Mouse (Mus musculus) brain, adult 2 months (tissue): Measurements from ENCODE around the gene Vil1.

Experiments
- DNase-seq: peaks from one replicate; pipeline ENCODE4 v3.0.0; 2011; ENCODE audit warnings: low read depth, low spot score

Vil1 gene

GRCm38 (mm10) chr1:74408589-74409504, at the start of gene Vil1:
Gene Vil1 (plus strand): TSS chr1:74409376.
- no peak for DNase-seq

- DNase-seq = no peak
Measured at GRCm38 (mm10) chr1:74359952-74360517, 49.1 kb upstream of the Vil1 start.

- peak; percentile 97 for DNase-seq
Measured at GRCm38 (mm10) chr1:74361812-74362211, 47.4 kb upstream of the Vil1 start, which contains the start of gene Catip. Gene Catip (plus strand): TSS chr1:74362108.

DNA sequence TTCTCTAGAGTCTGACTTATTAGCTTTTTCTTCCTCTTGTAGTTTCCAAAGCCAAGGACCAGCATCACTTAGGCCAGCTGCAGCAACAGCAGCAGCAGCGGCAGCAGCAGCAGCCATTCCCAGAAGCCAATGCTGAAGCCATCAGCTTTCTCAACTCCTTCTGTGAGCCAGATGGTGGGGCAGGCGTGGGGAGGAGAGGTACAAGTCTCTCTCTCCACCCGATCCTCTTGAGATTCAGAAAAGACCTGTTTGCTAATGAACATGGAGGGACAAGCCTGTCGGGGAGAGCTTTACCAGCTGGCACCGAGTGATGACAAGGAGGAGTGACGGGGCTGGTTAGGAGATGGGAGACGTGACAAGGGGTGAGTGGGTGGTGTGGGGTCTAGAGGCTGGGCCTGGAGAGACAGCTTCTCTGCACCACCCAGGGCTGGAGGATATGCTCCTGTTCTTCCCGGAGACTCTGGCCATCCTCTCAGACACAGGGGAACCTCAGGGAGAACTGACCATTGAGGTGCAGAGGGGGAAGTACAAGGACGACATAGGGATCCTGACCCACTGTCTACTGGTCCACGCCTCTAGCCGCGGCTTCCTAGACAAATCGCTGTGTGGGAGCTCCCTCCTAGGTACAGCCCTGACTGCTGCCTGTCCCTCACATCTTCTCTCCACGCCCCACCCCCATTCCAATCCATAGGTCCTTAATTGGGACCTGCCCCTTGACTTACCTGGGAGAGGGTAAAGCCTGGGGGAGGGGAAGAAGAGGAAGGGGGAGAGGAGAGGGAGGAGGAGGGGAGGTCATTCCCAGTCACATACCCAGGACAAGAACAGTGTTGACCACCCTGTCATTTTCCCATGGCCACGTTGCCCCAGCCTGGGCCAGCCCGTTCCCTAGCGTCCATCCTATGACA, 46.6 kb upstream of the Vil1 start:
- peak; percentile 59 for DNase-seq

DNA sequence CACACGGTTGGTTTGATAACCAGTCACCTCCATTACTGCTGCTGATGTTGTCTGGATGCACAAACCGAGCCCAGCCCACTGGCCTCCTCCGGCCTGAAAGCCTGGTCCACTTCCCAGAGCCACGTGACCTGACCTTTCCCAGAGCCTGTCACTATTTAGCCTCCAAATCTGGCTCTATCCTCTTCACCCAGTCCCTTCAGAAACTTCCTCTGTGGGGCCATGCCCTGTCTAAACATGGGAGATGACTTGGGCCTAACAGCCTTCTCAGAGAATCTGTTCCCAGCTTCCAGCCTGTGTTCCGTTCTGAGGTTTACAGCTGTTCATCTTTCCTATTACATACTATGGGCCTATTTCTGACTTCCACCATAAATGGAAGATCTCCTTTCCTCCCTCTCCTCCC, 45.7 kb upstream of the Vil1 start:
- DNase-seq = peak; percentile 29

DNA sequence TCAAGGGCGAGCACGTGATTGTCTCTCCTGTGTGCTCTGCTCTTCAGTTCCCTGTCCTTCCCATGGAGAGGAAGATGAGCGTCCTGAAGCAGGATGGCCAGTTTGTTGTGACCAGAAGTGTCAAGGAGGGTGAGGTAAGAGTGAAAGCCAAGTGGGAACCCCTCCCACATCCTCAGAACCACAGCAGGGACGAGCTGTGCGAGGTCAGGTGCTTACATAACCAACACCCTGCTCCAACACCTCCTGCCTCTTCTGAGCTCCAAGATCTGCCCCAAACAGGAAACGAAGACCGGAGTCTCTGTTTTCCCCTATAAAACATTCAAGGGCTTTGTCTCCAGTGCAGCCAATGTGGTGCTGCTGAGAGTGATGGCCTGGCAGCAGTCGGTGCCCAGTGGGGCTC, 44.9 kb upstream of the Vil1 start:
- no peak for DNase-seq

GRCm38 (mm10) chr1:74367886-74368645, 41.1 kb upstream of the Vil1 start:
- peak; percentile 76 for DNase-seq

- DNase-seq = no peak
Measured at GRCm38 (mm10) chr1:74370040-74370439, 39.1 kb upstream of the Vil1 start.

DNA sequence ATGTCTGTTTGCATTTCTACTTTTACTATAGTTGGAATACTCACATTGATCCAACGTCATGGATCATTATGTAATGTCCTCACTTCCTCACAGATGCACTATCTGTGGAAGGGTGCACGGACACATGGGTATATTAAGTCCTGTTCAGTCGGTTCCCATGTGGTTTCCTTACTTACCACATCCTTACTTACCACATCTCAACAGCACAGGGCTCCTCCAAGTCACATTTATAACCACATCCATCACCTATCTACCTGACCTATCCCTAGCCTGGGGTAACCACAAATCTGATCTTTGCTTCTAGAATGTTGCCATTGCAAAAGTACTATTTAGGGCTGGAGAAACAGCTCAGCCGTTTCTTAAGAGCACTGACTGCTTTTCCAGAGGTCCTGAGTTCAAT, 35.8 kb upstream of the Vil1 start:
- DNase-seq = no peak

GRCm38 (mm10) chr1:74374980-74375379, 34.2 kb upstream of the Vil1 start, which contains the start of gene Slc11a1:
Gene Slc11a1 (plus strand): TSS chr1:74375195.
- DNase-seq = peak; percentile 27

DNA sequence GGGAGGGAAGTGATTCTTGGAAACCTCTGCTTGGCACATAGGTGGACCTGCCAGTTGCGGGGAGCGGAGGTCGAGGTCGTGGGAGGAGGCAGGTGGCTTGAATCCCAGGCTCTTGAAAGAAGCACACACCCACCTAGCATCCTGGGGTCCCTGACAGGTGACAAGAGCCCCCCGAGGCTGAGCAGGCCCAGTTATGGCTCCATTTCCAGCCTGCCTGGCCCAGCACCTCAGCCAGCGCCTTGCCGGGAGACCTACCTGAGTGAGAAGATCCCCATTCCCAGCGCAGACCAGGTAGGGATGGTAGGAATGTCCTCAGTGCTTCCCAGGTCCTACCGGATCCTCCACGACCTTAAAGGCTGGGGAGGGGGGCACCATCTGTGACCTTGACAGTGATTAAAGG, 33.6 kb upstream of the Vil1 start:
- no peak for DNase-seq

DNA sequence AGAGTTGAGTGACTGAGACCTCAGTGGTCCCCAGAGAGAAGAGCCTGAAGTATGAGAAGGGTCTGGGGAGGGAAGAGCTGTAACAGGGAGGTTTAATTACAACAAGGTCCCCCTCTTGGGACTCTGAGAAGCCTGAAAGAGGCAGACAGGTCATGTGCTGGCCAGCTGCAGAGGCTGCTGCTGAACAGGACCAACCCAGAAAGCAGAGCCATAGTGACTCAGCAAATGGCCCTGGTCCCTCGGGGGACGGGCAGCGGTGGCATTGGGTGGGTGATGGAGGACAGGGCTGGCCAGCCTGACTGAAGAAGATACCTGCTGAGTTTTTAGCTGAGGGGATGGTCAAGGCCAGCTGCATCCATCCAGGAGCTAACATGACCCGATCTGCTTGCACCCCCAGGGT, 32.8 kb upstream of the Vil1 start:
- DNase-seq = no peak

DNA sequence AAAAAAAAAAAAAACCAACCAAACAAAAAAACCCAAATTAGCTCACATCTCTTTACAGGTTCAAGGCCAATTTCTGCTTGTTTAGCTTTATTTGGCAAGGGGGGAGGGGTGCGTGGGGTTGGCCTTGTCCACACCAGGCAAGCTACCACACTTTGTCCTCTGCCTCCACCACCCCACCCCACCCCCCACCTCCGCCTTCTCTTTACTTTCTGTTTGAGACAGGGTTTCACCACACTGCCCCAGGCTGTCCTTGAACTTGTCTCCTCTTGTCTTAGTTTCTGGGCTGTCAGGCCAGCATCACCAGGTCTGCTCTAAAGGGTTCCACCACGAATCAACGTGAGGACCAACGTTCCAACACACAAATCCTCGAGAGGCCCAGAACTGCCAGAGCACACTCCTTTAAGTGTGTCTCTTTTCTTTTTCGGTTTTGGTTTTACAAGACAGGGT, 30.1 kb upstream of the Vil1 start:
- no peak for DNase-seq

- no peak for DNase-seq
Measured at GRCm38 (mm10) chr1:74380484-74380883, 28.7 kb upstream of the Vil1 start.

DNA sequence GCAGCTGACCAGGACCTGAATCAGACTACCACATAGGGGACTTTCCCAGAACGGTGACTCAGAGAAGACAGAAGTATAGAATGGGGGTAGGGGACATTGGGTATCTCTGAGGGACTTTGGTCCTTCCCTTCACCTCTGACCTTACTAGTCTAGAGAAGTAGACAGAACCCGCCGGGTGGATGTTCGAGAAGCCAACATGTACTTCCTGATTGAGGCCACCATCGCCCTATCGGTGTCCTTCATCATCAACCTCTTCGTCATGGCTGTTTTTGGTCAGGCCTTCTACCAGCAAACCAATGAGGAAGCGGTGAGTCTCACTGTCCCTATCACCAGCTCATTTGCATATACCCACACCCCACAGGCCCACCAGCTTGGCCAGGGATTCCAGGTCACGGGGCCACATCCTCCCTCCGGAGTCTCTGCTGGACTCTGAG, 27.6 kb upstream of the Vil1 start:
- no peak for DNase-seq

- no peak for DNase-seq
Measured at GRCm38 (mm10) chr1:74383385-74383784, 25.8 kb upstream of the Vil1 start.

- DNase-seq = no peak
Measured at GRCm38 (mm10) chr1:74384525-74384924, 24.7 kb upstream of the Vil1 start.

DNA sequence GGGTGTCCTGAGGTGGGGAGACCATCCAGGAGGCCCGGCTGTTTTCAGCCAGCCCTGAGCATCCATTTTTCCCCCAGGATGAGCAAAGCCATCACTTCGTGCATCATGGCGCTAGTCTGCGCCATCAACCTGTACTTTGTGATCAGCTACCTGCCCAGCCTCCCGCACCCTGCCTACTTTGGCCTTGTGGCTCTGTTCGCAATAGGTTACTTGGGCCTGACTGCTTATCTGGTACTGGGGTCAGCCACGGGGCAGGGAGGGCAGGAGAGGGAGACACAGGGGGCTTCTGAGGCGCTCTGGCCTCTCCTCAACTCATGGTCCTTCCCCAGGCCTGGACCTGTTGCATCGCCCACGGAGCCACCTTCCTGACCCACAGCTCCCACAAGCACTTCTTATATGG, 24.1 kb upstream of the Vil1 start:
- DNase-seq = no peak

DNA sequence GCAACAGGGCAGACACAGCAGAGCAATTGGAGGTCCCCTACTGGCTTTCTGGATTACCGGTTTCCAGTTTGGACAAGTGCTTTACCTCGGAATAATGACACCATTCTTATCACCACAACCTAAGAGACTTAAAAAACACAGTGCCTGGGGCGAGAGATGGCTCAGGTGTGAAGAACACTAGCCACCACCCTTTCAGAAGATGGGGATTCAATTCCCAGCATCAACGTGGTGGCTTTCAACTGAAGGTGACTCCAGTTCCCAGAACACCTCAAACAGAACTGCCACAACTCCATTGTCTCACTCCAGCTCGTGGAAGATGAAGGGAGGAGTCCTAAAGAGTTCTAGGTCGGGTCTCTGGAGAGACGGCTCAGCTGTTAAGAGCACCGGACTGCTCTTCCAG, 23.6 kb upstream of the Vil1 start:
- no peak for DNase-seq

GRCm38 (mm10) chr1:74386363-74386713, 22.8 kb upstream of the Vil1 start:
- DNase-seq = no peak

DNA sequence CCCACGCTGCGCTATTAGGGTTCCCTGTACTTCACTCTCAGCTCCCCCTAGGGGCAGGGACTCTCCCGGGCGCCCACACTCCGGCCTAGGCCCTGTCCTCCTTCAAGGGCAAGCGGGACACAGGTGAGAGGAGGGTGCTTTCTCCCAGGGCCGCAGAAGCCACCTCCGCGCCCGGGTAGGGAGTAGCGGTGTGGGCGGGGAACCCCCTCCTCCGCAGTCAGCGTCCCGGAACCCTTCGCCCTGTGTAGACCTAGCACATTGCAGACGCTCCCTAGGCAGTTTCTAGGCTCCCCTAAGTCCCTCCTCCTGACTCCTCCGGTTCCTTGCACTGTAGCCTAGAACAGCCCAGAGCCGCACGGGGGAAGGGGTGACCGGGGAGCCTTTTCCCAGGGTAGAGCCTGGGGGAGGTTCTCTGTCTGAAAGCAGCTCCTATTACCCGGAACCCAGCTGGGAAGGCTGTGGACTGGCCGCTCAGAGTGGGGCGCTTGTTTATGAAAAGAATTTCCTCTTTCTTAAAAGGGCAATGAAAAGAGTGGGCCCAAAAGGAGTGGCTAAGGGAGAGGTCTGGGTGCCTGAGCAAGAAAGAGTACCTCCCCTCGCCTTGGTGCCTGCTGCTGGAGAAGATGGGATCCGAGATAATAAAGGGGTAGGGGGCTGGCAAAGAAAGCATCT, 22.3 kb upstream of the Vil1 start:
- DNase-seq = peak; percentile 99
